Mouse (Mus musculus) hindbrain, embryonic 15.5 days (tissue): ENCODE data around the gene Nrsn2. TPM values are rescaled to one million over a fixed set of nuclear protein-coding genes. Genes with fewer than 3 reads are reported as not detected.
"Not testable (repeated sequence)": the region's sequence is repeated elsewhere in the genome, so short reads cannot be mapped to it uniquely, and the experiment has no call there.

Experiments
- ATAC-seq: fragments of 200-750 bp; cut with Nextera tagmentation; 2 replicates; pipeline ENCODE4 v1.8.0; 2017; ENCODE audit warnings: low read depth, moderate number of reproducible peaks, moderate TSS enrichment; ENCODE audit not compliant: low FRiP score
- H3K27ac ChIP-seq: fragments of 300-500 bp; sonication (generic); replicated peaks from 2 replicates; pipeline ENCODE4 v1.5.1; 2015; ENCODE audit warnings: mild to moderate bottlenecking, inconsistent platforms
- H3K27me3 ChIP-seq: fragments of 300-500 bp; sonication (generic); 2 replicates; pipeline ENCODE4 v1.6.1; 2015; ENCODE audit warnings: control low read depth, inconsistent platforms
- H3K36me3 ChIP-seq: fragments of 300-500 bp; sonication (generic); 2 replicates; pipeline ENCODE4 v1.6.1; 2015; ENCODE audit warnings: control low read depth, inconsistent platforms
- H3K4me1 ChIP-seq: fragments of 300-500 bp; sonication (generic); replicated peaks from 2 replicates; pipeline ENCODE4 v1.6.1; 2015; ENCODE audit warnings: control low read depth, inconsistent platforms
- H3K4me2 ChIP-seq: fragments of 300-500 bp; sonication (generic); 2 replicates; pipeline ENCODE4 v1.6.1; 2015; ENCODE audit warnings: moderate library complexity, mild to moderate bottlenecking, inconsistent platforms
- H3K4me3 ChIP-seq: fragments of 300-500 bp; sonication (generic); 2 replicates; pipeline ENCODE4 v1.5.1; 2015; ENCODE audit warnings: mild to moderate bottlenecking, inconsistent platforms
- H3K9ac ChIP-seq: fragments of 300-500 bp; sonication (generic); 2 replicates; pipeline ENCODE4 v1.6.1; 2015; ENCODE audit warnings: inconsistent platforms
- H3K9me3 ChIP-seq: fragments of 300-500 bp; sonication (generic); 2 replicates; pipeline ENCODE4 v1.6.1; 2016; ENCODE audit warnings: control low read depth, inconsistent platforms
- WGBS: fragments of 180-500 bp; shearing (Covaris S2); methylation state at CpG from one replicate; pipeline ENCODE4 v1.1.7; 2015; 5-methylcytosine and 5-hydroxymethylcytosine counted together
- polyA plus RNA-seq: library from polyadenylated mRNA; unstranded; fragments of >200 nt; fragmentation: Nextera tagmentation; extraction: Ambion mirVana; gene quantifications from 2 replicates; pipeline ENCODE4 v1.2.1, GENCODE M21; 2015

Gene Nrsn2
- polyA plus RNA-seq, 1 experiment from 2014 or later, result 60.3 TPM

- H3K27me3 ChIP-seq, result no peaks in the 10 kb centered on the region
- no peak overlapping the region for H3K4me3 ChIP-seq
- ATAC-seq, result no peak
- H3K4me2 ChIP-seq, result no peak overlapping the region
- H3K9me3 ChIP-seq, result no peaks in the 10 kb centered on the region
- peaks cover 26% of the 10 kb centered on the region for H3K4me1 ChIP-seq
- H3K27ac ChIP-seq, result no peak overlapping the region
- 75% methylated on average over 9 of the region's 9 CpGs for WGBS
- H3K9ac ChIP-seq, result no peak overlapping the region
- no peaks in the 10 kb centered on the region for H3K36me3 ChIP-seq
These were observed 2.9 kb downstream of the Nrsn2 start for GRCm38 (mm10) chr2:152373547-152373946.

- no peak for ATAC-seq
- Histone ChIP-seq H3K4me1 (peaks cover 26% of the 10 kb centered on the region), H3K27ac (no peak overlapping the region), H3K4me2 (no peak overlapping the region), H3K9ac (no peak overlapping the region), H3K36me3 (no peaks in the 10 kb centered on the region), H3K9me3 (no peaks in the 10 kb centered on the region), H3K27me3 (no peaks in the 10 kb centered on the region), H3K4me3 (no peak overlapping the region)
- WGBS, result 76% methylated on average over 4 of the region's 4 CpGs
These were observed 3.8 kb downstream of the Nrsn2 start for GRCm38 (mm10) chr2:152372661-152373060.

- Histone ChIP-seq H3K4me3 (no peak overlapping the region), H3K9ac (no peak overlapping the region), H3K9me3 (no peaks in the 10 kb centered on the region), H3K4me2 (no peak overlapping the region), H3K4me1 (peaks cover 26% of the 10 kb centered on the region), H3K36me3 (no peaks in the 10 kb centered on the region), H3K27me3 (no peaks in the 10 kb centered on the region), H3K27ac (no peak overlapping the region)
- 73% methylated on average over 7 of the region's 7 CpGs for WGBS
- ATAC-seq, result no peak
These were observed 4.3 kb downstream of the Nrsn2 start for GRCm38 (mm10) chr2:152372104-152372503.

- no peak overlapping the region for H3K27ac ChIP-seq
- peak; percentile 21; the same call in 1 of the 2 replicates for ATAC-seq
- H3K36me3 ChIP-seq, result no peaks in the 10 kb centered on the region
- no peak overlapping the region for H3K4me3 ChIP-seq
- H3K4me1 ChIP-seq, result peaks cover 4% of the 10 kb centered on the region
- no peak overlapping the region for H3K9ac ChIP-seq
- 32% methylated on average over 14 of the region's 14 CpGs for WGBS
- H3K27me3 ChIP-seq, result no peaks in the 10 kb centered on the region
- H3K4me2 ChIP-seq, result no peak overlapping the region
- H3K9me3 ChIP-seq, result no peaks in the 10 kb centered on the region
These were observed 7.8 kb downstream of the Nrsn2 start for GRCm38 (mm10) chr2:152368532-152369140.

GRCm38 (mm10) chr2:152367917-152368316, 8.5 kb downstream of the Nrsn2 start:
- Histone ChIP-seq H3K4me3 (no peak overlapping the region), H3K4me2 (no peak overlapping the region), H3K27me3 (no peaks in the 10 kb centered on the region), H3K27ac (no peak overlapping the region), H3K9ac (no peak overlapping the region), H3K9me3 (no peaks in the 10 kb centered on the region), H3K4me1 (peaks cover 7% of the 10 kb centered on the region), H3K36me3 (no peaks in the 10 kb centered on the region)
- 90% methylated on average over 5 of the region's 5 CpGs for WGBS
- no peak for ATAC-seq

- peak; percentile 60 for ATAC-seq
- H3K4me1 ChIP-seq, result peaks cover 7% of the 10 kb centered on the region
- H3K27ac ChIP-seq, result peak overlapping the region; percentile 72
- H3K4me3 ChIP-seq, result peak overlapping the region; percentile 16
- H3K4me2 ChIP-seq, result peak overlapping the region; percentile 48
- no peak overlapping the region for H3K9ac ChIP-seq
- H3K27me3 ChIP-seq, result no peaks in the 10 kb centered on the region
- H3K9me3 ChIP-seq, result no peaks in the 10 kb centered on the region
- H3K36me3 ChIP-seq, result no peaks in the 10 kb centered on the region
- 10% methylated on average over 17 of the region's 17 CpGs for WGBS
These were observed 12.9 kb downstream of the Nrsn2 start for GRCm38 (mm10) chr2:152363245-152364147.

- Histone ChIP-seq H3K4me1 (peaks cover 7% of the 10 kb centered on the region), H3K9ac (no peak overlapping the region), H3K36me3 (no peaks in the 10 kb centered on the region), H3K27me3 (no peaks in the 10 kb centered on the region), H3K27ac (no peak overlapping the region), H3K9me3 (no peaks in the 10 kb centered on the region), H3K4me3 (no peak overlapping the region), H3K4me2 (no peak overlapping the region)
- 89% methylated on average over 8 of the region's 8 CpGs for WGBS
- ATAC-seq, result no peak
These were observed 15.2 kb downstream of the Nrsn2 start for GRCm38 (mm10) chr2:152361193-152361592.

- WGBS, result 59% methylated on average over 7 of the region's 7 CpGs
- ATAC-seq, result no peak
- no peak overlapping the region for H3K9ac ChIP-seq
- no peak overlapping the region for H3K27ac ChIP-seq
- H3K4me1 ChIP-seq, result peaks cover 7% of the 10 kb centered on the region
- no peak overlapping the region for H3K4me3 ChIP-seq
- H3K4me2 ChIP-seq, result no peak overlapping the region
- H3K36me3 ChIP-seq, result no peaks in the 10 kb centered on the region
- H3K9me3 ChIP-seq, result no peaks in the 10 kb centered on the region
- H3K27me3 ChIP-seq, result no peaks in the 10 kb centered on the region
These were observed 16.1 kb downstream of the Nrsn2 start for GRCm38 (mm10) chr2:152360271-152360775.

GRCm38 (mm10) chr2:152359616-152360015, 16.8 kb downstream of the Nrsn2 start:
- no peaks in the 10 kb centered on the region for H3K36me3 ChIP-seq
- H3K4me1 ChIP-seq, result peaks cover 7% of the 10 kb centered on the region
- H3K9ac ChIP-seq, result no peak overlapping the region
- no peak overlapping the region for H3K4me2 ChIP-seq
- 82% methylated on average over 5 of the region's 5 CpGs for WGBS
- H3K9me3 ChIP-seq, result no peaks in the 10 kb centered on the region
- H3K27ac ChIP-seq, result no peak overlapping the region
- ATAC-seq, result no peak
- H3K27me3 ChIP-seq, result no peaks in the 10 kb centered on the region
- no peak overlapping the region for H3K4me3 ChIP-seq

GRCm38 (mm10) chr2:152358977-152359376, 17.5 kb downstream of the Nrsn2 start:
- H3K36me3 ChIP-seq, H3K4me1 ChIP-seq, H3K4me3 ChIP-seq, H3K27me3 ChIP-seq, H3K9ac ChIP-seq, H3K9me3 ChIP-seq, ATAC-seq, H3K4me2 ChIP-seq, H3K27ac ChIP-seq: not testable (repeated sequence)
- WGBS, result 75% methylated on average over 5 of the region's 5 CpGs

- no peaks in the 10 kb centered on the region for H3K36me3 ChIP-seq
- WGBS, result 93% methylated on average over 3 of the region's 3 CpGs
- ATAC-seq, result no peak
These were observed 19.2 kb downstream of the Nrsn2 start for GRCm38 (mm10) chr2:152357254-152357653.

GRCm38 (mm10) chr2:152349842-152350540, 26.4 kb downstream of the Nrsn2 start:
- H3K27ac ChIP-seq, result no peak overlapping the region
- H3K4me1 ChIP-seq, result no peaks in the 10 kb centered on the region
- H3K4me2 ChIP-seq, result no peak overlapping the region
- no peaks in the 10 kb centered on the region for H3K36me3 ChIP-seq
- no peak overlapping the region for H3K4me3 ChIP-seq
- H3K9me3 ChIP-seq, result no peaks in the 10 kb centered on the region
- H3K27me3 ChIP-seq, result 0 out of 2 replicates have a peak, but pooled peaks cover 4% of the 10 kb centered on the region
- ATAC-seq, result no peak; the same call in 1 of the 2 replicates
- no peak overlapping the region for H3K9ac ChIP-seq
- 89% methylated on average over 8 of the region's 8 CpGs for WGBS

More at GRCm38 (mm10) chr2:152357254-152357653, 19.2 kb downstream of the Nrsn2 start:
- no peaks in the 10 kb centered on the region for H3K4me1 ChIP-seq
- H3K4me2 ChIP-seq, result no peak overlapping the region
- no peaks in the 10 kb centered on the region for H3K9me3 ChIP-seq
- H3K4me3 ChIP-seq, result no peak overlapping the region
- H3K9ac ChIP-seq, result no peak overlapping the region
- H3K27ac ChIP-seq, result no peak overlapping the region
- no peaks in the 10 kb centered on the region for H3K27me3 ChIP-seq
